Mouse (Mus musculus) olfactory bulb, adult 2 months (tissue): Measurements from ENCODE around the gene Mdm4. TPM values are rescaled to one million over a fixed set of nuclear protein-coding genes. Genes with fewer than 3 reads are reported as not detected.

Experiments used
- H3K27ac ChIP-seq: fragments of 200-500 bp; 2 replicates; pipeline ENCODE4 v1.5.1; 2012; ENCODE audit warnings: low read depth, low read length; ENCODE audit not compliant: insufficient read depth
- H3K4me1 ChIP-seq: fragments of 200-500 bp; 2 replicates; pipeline ENCODE4 v1.6.1; 2012; ENCODE audit warnings: low read length; ENCODE audit not compliant: control insufficient read depth, insufficient read depth
- H3K4me3 ChIP-seq: fragments of 200-500 bp; 2 replicates; pipeline ENCODE4 v1.5.1; 2012; ENCODE audit warnings: mild to moderate bottlenecking, low read depth, low read length, moderate library complexity; ENCODE audit not compliant: insufficient read depth
- CTCF ChIP-seq: fragments of 200-500 bp; IDR thresholded peaks from 2 replicates; pipeline ENCODE4 v1.5.1; 2012; ENCODE audit warnings: low read depth, mild to moderate bottlenecking, low read length, moderate library complexity; ENCODE audit not compliant: insufficient read depth
- POLR2A ChIP-seq: fragments of 200-500 bp; IDR thresholded peaks from 2 replicates; pipeline ENCODE4 v1.6.1; 2012; ENCODE audit warnings: mild to moderate bottlenecking, low read depth, low read length, moderate library complexity; ENCODE audit not compliant: insufficient read depth
- WGBS: fragments of 180-500 bp; shearing (Covaris S2); methylation state at CpG from one replicate; pipeline ENCODE4 v1.1.7; 2018; 5-methylcytosine and 5-hydroxymethylcytosine counted together
- polyA plus RNA-seq: library from polyadenylated mRNA; stranded (reverse); fragments of >200 nt; gene quantifications from 2 replicates; pipeline ENCODE4 v1.2.4, GENCODE M21; 2012; ENCODE audit warnings: low replicate concordance; ENCODE audit not compliant: missing spikeins, insufficient read depth, insufficient read length

Gene Mdm4
- polyA plus RNA-seq, 1 experiment, result 103 TPM

DNA sequence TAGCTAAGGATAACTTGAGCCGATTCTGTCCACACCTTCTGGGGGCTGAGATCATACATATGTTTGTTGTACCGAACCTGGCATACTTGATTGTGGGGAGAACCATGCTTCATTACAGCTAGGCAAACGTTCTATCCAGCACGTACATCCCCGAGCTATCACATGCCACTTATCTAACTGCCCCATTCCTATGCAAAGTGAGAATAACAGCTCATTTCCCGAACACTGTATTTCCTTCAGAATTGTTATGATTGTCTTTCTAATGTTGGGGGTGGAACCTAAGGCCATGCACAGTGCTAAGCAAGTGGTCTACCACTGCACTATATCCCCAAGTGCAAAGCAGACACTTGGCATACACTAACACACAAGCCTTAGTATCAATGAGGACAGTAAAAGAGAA lies 49.1 kb downstream of the Mdm4 start:
- TF ChIP-seq CTCF (no peak), POLR2A (no peak)
- H3K4me3 ChIP-seq, result no peak overlapping the region
- no peak overlapping the region for H3K27ac ChIP-seq
- H3K4me1 ChIP-seq, result no peaks in the 10 kb centered on the region
- 92% methylated on average over 6 of the region's 6 CpGs for WGBS

DNA sequence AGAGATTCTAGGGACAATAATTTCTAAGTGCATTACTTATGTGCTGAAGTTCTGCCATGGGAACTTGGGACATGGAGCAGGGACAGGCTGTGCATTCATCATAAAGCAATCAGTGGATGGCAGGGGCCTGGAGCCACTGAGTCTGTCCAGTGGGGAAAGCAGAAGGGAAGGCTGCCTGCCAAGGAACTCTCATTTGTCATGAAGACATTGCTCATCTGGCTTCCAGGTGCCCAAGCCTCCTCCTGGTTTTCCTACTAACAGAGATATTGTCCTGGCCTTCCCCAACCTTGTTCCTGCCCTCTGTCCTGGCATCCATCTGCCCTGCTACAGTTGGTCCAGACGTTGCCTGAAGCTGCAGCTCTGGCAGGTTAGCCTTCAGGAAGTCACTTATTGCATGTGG lies 53.0 kb downstream of the Mdm4 start:
- no peak for TF ChIP-seq POLR2A
- no peak for TF ChIP-seq CTCF
- no peaks in the 10 kb centered on the region for H3K4me1 ChIP-seq
- 96% methylated on average over 1 of the region's 1 CpGs for WGBS
- no peak overlapping the region for H3K4me3 ChIP-seq
- no peak overlapping the region for H3K27ac ChIP-seq

DNA sequence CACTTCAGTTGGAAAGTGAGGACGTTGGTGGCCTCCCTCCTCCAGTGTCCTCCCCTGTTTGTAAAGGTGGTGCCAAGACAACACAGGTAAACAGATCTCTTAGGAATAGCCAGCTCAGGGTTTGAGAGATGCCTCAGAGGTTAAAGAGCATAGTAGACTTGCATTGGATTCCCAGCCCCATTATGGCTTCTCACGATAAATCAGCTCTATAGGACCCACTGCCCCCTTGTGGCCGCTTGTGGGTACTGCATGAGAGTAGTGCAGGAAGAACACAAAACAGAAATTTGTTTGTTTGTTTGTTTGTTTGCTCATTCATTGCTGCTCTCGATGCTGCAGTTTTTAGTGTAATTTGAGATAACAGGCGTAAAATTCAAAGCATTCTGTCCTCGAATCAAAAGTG lies 61.7 kb downstream of the Mdm4 start:
- WGBS, result 31% methylated on average over 6 of the region's 6 CpGs
- Histone ChIP-seq H3K4me3 (no peak overlapping the region), H3K4me1 (no peaks in the 10 kb centered on the region)

DNA sequence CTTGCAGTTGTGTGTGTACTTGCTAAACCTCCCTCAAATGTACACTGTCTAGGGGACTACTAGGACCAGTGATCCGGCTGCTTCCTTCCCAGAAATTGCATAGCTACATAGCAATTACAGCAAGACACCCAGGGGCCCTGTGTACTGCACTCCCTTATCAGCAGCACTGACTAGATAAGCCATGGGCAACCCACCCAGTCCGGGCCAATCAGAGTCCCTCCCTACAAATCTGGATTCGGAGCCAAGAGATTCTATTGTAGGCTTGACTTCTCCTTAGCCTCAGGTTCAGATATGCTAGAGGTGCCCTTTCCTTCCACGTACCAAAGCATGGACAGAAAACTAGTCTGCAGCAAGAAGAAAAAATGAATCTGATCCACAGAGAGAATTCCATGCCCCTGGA lies 65.7 kb downstream of the Mdm4 start:
- Histone ChIP-seq H3K27ac (no peak overlapping the region), H3K4me3 (no peak overlapping the region), H3K4me1 (no peaks in the 10 kb centered on the region)
- no peak for TF ChIP-seq POLR2A
- no peak for TF ChIP-seq CTCF
- 77% methylated on average over 4 of the region's 4 CpGs for WGBS

More for the DNA sequence above, 61.7 kb downstream of the Mdm4 start:
- H3K27ac ChIP-seq, result no peak overlapping the region
- TF ChIP-seq CTCF (no peak), POLR2A (no peak)

DNA sequence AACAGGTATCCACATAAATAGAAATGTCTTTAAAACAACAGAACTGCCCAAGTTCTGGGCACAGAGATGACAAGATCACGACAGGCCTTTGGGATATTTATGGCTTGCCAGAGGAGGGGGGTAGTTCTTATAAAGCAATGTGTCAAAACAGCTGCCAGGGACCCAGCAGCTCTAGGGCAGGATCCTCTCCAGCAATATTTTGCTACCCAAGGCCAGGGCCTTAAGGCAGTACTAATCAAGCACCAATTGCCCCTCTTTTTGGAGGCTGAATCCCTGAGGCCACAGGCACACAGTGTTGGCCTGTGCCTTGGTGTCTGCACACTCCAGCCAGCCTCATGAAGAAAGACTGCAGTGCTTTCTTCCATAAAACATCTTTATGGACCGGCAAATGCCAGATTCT lies 66.3 kb downstream of the Mdm4 start:
- no peak overlapping the region for H3K27ac ChIP-seq
- 90% methylated on average over 2 of the region's 2 CpGs for WGBS
- no peak overlapping the region for H3K4me3 ChIP-seq
- H3K4me1 ChIP-seq, result no peaks in the 10 kb centered on the region
- TF ChIP-seq POLR2A (no peak), CTCF (no peak)

DNA sequence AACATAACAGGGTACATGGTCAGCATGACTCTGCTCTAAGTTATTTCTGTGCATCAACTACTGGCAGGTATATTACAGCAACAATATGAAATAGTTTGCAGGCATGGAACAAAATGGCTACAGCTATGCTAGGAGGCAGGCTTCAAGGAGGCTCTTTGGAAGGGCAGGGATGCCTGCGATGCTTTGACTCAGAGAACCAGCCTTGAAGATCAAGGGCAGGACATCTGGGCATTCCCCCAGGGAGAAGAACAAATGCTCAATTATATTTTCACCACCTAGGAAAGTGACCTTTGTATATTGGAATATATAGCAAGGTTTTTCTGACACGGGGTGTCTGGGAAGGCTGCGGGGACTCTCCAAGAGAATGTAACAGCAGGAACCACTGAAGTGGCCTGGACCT lies 68.6 kb downstream of the Mdm4 start:
- no peaks in the 10 kb centered on the region for H3K4me1 ChIP-seq
- WGBS, result 88% methylated on average over 3 of the region's 3 CpGs
- no peak overlapping the region for H3K4me3 ChIP-seq
- H3K27ac ChIP-seq, result no peak overlapping the region
- TF ChIP-seq CTCF, result no peak
- TF ChIP-seq POLR2A, result no peak

DNA sequence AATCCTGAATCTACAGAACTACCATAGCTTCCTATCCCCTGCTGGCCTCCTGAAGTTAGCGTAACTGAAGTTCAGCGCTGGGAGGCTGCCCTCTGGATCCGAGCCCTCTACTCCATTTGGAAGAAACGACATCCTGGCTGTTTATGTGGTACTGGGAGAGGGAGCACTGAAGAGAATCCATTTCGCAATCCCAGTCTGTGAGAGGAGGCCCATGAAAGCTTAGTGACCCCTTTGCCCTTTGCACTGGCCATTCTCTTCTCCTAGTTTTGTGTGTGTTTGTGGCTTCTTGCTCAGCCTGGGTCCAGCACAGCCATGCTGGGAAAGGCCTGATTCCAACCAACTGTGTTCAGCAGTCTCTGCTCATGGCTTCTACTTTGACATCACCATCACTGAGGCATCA lies 73.6 kb downstream of the Mdm4 start:
- WGBS, result 90% methylated on average over 5 of the region's 5 CpGs
- H3K27ac ChIP-seq, result no peak overlapping the region
- peaks cover 2% of the 10 kb centered on the region; the same call in 1 of the 2 replicates for H3K4me1 ChIP-seq
- no peak overlapping the region for H3K4me3 ChIP-seq
- TF ChIP-seq CTCF (no peak), POLR2A (no peak)

DNA sequence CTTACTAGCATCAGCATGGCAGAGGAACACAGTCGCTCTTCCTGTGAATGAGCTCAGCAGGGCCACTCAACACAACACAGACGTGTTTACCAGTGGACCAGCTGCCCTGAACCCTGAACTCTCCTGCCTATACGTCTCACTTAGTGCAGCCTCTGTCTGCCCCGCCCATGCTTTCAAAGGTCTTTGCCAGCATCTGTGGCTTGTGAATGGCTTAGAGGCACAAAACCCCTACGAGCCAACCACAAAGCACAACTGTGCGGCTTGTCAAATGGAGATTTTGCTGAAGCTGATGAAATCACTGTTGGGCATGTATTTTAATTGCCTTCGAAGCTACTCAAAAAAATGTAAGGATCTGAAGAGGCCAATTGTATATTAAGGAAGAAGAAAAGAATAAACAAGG lies 82.5 kb downstream of the Mdm4 start:
- no peak overlapping the region for H3K27ac ChIP-seq
- no peak overlapping the region for H3K4me3 ChIP-seq
- H3K4me1 ChIP-seq, result peaks cover 11% of the 10 kb centered on the region
- 47% methylated on average over 7 of the region's 7 CpGs for WGBS
- TF ChIP-seq CTCF (no peak), POLR2A (no peak)

DNA sequence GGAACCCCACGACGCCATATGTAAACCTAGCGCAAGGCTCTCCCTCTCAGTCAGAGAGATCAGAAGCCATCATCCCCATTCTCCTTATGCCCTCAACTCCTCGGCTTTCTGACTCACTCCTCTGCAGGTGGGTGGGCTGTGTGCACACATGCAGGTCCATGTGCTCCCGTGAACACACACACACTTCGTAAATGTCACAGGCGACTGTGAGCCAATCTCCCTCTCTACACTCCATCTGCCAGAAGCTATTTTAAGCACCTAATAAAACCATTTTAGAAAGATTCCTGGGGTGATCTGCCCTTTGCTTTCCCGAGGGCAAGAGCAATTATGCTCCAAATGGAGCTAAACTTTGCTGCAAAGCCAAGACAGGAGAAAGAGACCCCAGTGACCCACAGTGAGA lies 84.5 kb downstream of the Mdm4 start:
- WGBS, result 50% methylated on average over 8 of the region's 8 CpGs
- Histone ChIP-seq H3K4me1 (peaks cover 9% of the 10 kb centered on the region), H3K4me3 (no peak overlapping the region), H3K27ac (no peak overlapping the region)
- no peak for TF ChIP-seq POLR2A
- no peak for TF ChIP-seq CTCF

DNA sequence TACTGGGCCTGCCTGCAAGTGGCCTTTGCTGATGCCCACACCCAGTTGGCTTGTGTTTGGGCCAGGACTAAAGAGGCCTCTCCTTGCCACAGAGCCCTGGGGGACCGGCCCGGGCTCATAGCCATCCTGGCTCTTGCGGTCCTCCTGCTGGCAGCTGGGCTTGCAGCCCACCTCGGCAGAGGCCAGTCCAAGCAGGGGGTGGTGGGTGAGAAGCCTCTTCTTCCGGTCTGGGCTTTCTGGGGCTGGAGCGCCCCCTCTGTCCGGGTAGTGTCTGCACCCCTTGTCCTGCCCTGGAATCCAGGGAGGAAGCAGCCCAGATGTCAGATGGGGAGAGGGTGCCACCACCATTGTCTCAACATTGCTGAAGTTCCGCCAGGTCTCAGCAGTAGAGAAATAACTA lies 91.4 kb downstream of the Mdm4 start:
- no peak overlapping the region for H3K4me3 ChIP-seq
- TF ChIP-seq CTCF (no peak), POLR2A (no peak)
- 57% methylated on average over 8 of the region's 8 CpGs for WGBS
- peaks cover 22% of the 10 kb centered on the region for H3K4me1 ChIP-seq
- no peak overlapping the region for H3K27ac ChIP-seq
